Mouse (Mus musculus) sigmoid colon, adult 10 weeks (tissue): ENCODE data around the gene Rom1. TPM values are rescaled to one million over a fixed set of nuclear protein-coding genes. Genes with fewer than 3 reads are reported as not detected.

Source experiments
- polyA plus RNA-seq: library from polyadenylated mRNA; stranded (reverse); fragments of 350-450 nt; fragmentation: Illumina TruSeq; extraction: RNeasy Lipid Tissue Mini Kit (QIAGEN cat#74804); gene quantifications from one replicate; pipeline ENCODE4 v1.2.3, GENCODE M21; 2014; ENCODE audit warnings: low read depth, low replicate concordance

The Rom1 gene
- polyA plus RNA-seq = not detected

GRCm38 (mm10) chr19:8929224-8930088, at the start of gene Rom1, which contains the start of gene Eml3:
Gene Rom1, minus strand, starts transcription at chr19:8929356.
Gene Eml3, plus strand, starts transcription at chr19:8929552.

GRCm38 (mm10) chr19:8966590-8967372, 37.6 kb upstream of the Rom1 start, which contains the start of gene Eef1g:
Gene Eef1g, plus strand, starts transcription at chr19:8967041.

GRCm38 (mm10) chr19:8953135-8954039, 24.2 kb upstream of the Rom1 start, which contains the start of gene Tut1:
Gene Tut1, plus strand, starts transcription at chr19:8953847.

GRCm38 (mm10) chr19:8941515-8942217, 12.5 kb upstream of the Rom1 start, which contains the start of gene Mta2:
Gene Mta2, plus strand, starts transcription at chr19:8941875.

GRCm38 (mm10) chr19:8920073-8920736, 9.0 kb downstream of the Rom1 start, which contains the start of gene B3gat3:
Gene B3gat3, plus strand, starts transcription at chr19:8920374.

GRCm38 (mm10) chr19:8897865-8898495, 31.2 kb downstream of the Rom1 start, which contains the start of gene Ganab:
Gene Ganab, plus strand, starts transcription at chr19:8898071.

GRCm38 (mm10) chr19:8892829-8893766, 36.1 kb downstream of the Rom1 start, which contains the start of gene Ints5:
Gene Ints5, plus strand, starts transcription at chr19:8893005.

GRCm38 (mm10) chr19:8888511-8889385, 40.4 kb downstream of the Rom1 start, which contains the start of the genes 1810009A15Rik and Gm49416:
Gene 1810009A15Rik, plus strand, starts transcription at chr19:8888853.
Gene Gm49416, plus strand, starts transcription at chr19:8888926.

GRCm38 (mm10) chr19:8883616-8884015, 45.5 kb downstream of the Rom1 start, which contains the start of the genes Lbhd1 and Gm49403:
Gene Lbhd1, plus strand, starts transcription at chr19:8883732.
Gene Gm49403, plus strand, starts transcription at chr19:8883930.

GRCm38 (mm10) chr19:8880311-8881033, 48.7 kb downstream of the Rom1 start, which contains the start of gene Uqcc3:
Gene Uqcc3, minus strand, starts transcription at chr19:8880923.

Other genes with a start within 250 kb of the Rom1 start
- 38.6 TPM for gene Slc3a2, start 206.0 kb downstream of the Rom1 start, polyA plus RNA-seq
- 12.7 TPM for gene Wdr74, start 193.5 kb downstream of the Rom1 start, polyA plus RNA-seq
- gene 1700092M07Rik, start 188.6 kb downstream of the Rom1 start, polyA plus RNA-seq = not detected
- 112 TPM for gene Stx5a, start 187.9 kb downstream of the Rom1 start, polyA plus RNA-seq
- 92.5 TPM for gene Nxf1, start 172.3 kb downstream of the Rom1 start, polyA plus RNA-seq
- 17.2 TPM for gene Tmem223, start 158.4 kb downstream of the Rom1 start, polyA plus RNA-seq
- gene Tmem179b, start 154.9 kb downstream of the Rom1 start, polyA plus RNA-seq = 30.6 TPM
- gene Taf6l, start 142.9 kb downstream of the Rom1 start, polyA plus RNA-seq = not detected
- gene Polr2g, start 130.8 kb downstream of the Rom1 start, polyA plus RNA-seq = 35.0 TPM
- gene Zbtb3, start 126.8 kb downstream of the Rom1 start, polyA plus RNA-seq = not detected
- gene Ttc9c, start 110.0 kb downstream of the Rom1 start, polyA plus RNA-seq = 112 TPM
- gene Hnrnpul2, start 109.3 kb downstream of the Rom1 start, polyA plus RNA-seq = 195 TPM
- not detected for gene AC129217.1, start 99.6 kb downstream of the Rom1 start, polyA plus RNA-seq
- 8.5 TPM for gene Bscl2, start 91.9 kb downstream of the Rom1 start, polyA plus RNA-seq
- gene Gng3, start 90.2 kb downstream of the Rom1 start, polyA plus RNA-seq = 0.69 TPM
- gene Lrrn4cl, start 78.6 kb downstream of the Rom1 start, polyA plus RNA-seq = 3.7 TPM
- 17.3 TPM for gene Ubxn1, start 57.9 kb downstream of the Rom1 start, polyA plus RNA-seq
- gene Uqcc3, start 48.4 kb downstream of the Rom1 start, polyA plus RNA-seq = 2.2 TPM
- 37.9 TPM for gene Lbhd1, start 45.6 kb downstream of the Rom1 start, polyA plus RNA-seq
- gene Gm49403, start 45.4 kb downstream of the Rom1 start, polyA plus RNA-seq = not detected
- gene 1810009A15Rik, start 40.5 kb downstream of the Rom1 start, polyA plus RNA-seq = 12.0 TPM
- not detected for gene Gm49416, start 40.4 kb downstream of the Rom1 start, polyA plus RNA-seq
- 0.44 TPM for gene Ints5, start 36.4 kb downstream of the Rom1 start, polyA plus RNA-seq
- 76.6 TPM for gene Ganab, start 31.3 kb downstream of the Rom1 start, polyA plus RNA-seq
- gene B3gat3, start 9.0 kb downstream of the Rom1 start, polyA plus RNA-seq = 28.4 TPM
- 5.4 TPM for gene Eml3, start 196 bp upstream of the Rom1 start, polyA plus RNA-seq
- gene Mta2, start 12.5 kb upstream of the Rom1 start, polyA plus RNA-seq = 73.4 TPM
- 2.4 TPM for gene Tut1, start 24.5 kb upstream of the Rom1 start, polyA plus RNA-seq
- gene Eef1g, start 37.7 kb upstream of the Rom1 start, polyA plus RNA-seq = 81.4 TPM
- 158 TPM for gene Ahnak, start 59.9 kb upstream of the Rom1 start, polyA plus RNA-seq
- gene Scgb1a1, start 158.6 kb upstream of the Rom1 start, polyA plus RNA-seq = not detected
- 3.9 TPM for gene Asrgl1, start 206.3 kb upstream of the Rom1 start, polyA plus RNA-seq